Mouse (Mus musculus) lung, adult 2 months (tissue): ENCODE measurements around the gene Gprc5b.

Experiments used
- CTCF ChIP-seq: fragments of 200-500 bp; IDR thresholded peaks from 2 replicates; pipeline ENCODE4 v1.5.1; 2011; ENCODE audit warnings: mild to moderate bottlenecking, low read length, control low read depth; ENCODE audit not compliant: insufficient read depth
- POLR2A ChIP-seq: fragments of 200-500 bp; IDR thresholded peaks from 2 replicates; pipeline ENCODE4 v1.6.1; 2011; ENCODE audit warnings: low read depth, mild to moderate bottlenecking, control low read depth, low read length, borderline replicate concordance; ENCODE audit errors: extremely low read depth

- TF ChIP-seq POLR2A (no peak), CTCF (no peak)
Measured at GRCm38 (mm10) chr7:118982586-118982985, 12.4 kb downstream of the Gprc5b start.
